Mouse (Mus musculus): ENCODE measurements around the gene Vps72.

The Vps72 gene

DNA sequence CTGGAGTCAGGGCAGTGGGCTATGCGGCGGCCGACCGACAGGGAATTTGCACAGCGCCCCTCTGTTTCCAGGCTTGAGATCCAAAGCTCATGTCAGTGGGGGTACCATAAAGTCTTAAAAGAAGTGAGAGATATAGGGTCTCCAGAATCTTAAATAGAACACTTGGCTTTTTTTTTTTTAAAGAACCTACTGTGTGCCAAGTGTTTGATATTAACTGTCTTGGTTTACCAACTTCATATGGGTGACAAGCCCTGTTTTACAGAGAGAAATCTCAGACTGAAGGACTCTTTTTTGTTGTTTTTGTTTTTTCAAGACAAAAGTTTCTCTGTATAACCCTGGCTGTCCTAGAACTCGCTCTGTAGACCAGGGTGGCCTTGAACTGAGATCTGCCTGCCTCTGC is 30.0 kb downstream of the Vps72 start:
- H3K27me3 ChIP-seq (ENCODE audit: control insufficient read depth, insufficient read depth, low read length, poor library complexity, severe bottlenecking): no peaks in the 10 kb centered on the region
- DNase-seq (ENCODE audit: low read depth, low spot score): no peak

DNA sequence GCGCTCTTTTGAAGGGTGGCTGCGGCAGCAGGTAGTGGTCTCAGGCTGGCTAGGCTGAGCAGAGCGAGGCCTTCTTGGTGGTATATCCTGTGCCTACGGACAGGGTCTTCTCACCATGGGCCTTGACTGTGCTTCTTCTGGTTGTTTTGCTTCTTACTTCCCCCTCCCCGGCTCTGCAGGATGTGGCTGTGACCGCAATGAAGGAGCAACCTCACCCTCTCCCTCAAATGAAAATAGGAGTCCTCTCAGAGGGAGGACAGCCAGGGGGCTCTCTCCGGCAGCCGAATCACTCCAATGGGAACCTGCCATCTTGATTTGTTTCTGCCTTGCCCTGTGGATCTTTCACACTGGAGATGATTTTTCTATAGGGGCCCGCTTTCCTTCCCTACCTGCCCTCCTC is 30.7 kb downstream of the Vps72 start:
- H3K27me3 ChIP-seq (ENCODE audit: control insufficient read depth, insufficient read depth, low read length, poor library complexity, severe bottlenecking): no peaks in the 10 kb centered on the region
- H3K36me3 ChIP-seq (ENCODE audit: control insufficient read depth, insufficient read depth, low read length, poor library complexity, severe bottlenecking): peaks cover 3% of the 10 kb centered on the region; the same call in 1 of the 2 replicates
- peak; percentile 64 for DNase-seq (ENCODE audit: low read depth, low spot score)

More for the DNA sequence above, 30.0 kb downstream of the Vps72 start:
- H3K36me3 ChIP-seq (ENCODE audit: control insufficient read depth, insufficient read depth, low read length, poor library complexity, severe bottlenecking): peaks cover 3% of the 10 kb centered on the region; the same call in 1 of the 2 replicates

DNA sequence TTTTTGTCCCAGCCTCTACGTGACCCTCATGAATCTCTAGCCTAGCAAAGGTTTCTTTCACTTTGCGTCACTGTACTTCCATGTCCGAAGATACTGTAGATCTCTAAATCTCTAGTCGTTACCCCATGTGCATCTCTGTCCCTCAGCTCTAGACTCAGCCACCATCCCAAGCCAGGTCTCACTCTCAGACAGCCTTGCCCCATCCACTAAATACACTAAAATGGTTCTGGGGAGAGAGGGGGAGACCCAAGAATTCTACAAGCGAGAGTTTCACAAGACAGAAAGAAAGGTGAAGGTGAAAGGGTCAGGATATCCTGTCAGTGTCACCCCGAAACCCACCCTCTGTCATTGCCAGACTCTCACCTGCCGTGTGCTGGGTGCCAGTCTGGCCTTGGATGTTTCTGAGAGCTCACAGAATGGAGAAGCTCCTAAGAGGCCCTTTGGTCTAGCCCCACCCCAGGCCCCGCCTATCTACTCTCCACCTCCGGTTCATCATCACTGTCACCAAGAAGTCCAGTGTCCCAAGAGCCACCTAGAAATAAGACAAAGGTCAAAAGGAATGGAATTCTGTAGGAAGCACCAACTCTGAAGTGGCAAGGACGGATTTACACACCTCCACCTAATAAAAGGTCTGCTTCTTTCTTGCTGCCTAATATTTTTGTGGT is 31.3 kb downstream of the Vps72 start, which contains the start of gene Tnfaip8l2:
Gene Tnfaip8l2, minus strand, starts transcription at position 409 of the 665 bp plus-strand sequence.
- Histone ChIP-seq H3K36me3 (ENCODE audit: control insufficient read depth, insufficient read depth, low read length, poor library complexity, severe bottlenecking) (peaks cover 3% of the 10 kb centered on the region; the same call in 1 of the 2 replicates), H3K27me3 (ENCODE audit: control insufficient read depth, insufficient read depth, low read length, poor library complexity, severe bottlenecking) (no peaks in the 10 kb centered on the region)
- peak; percentile 71 for DNase-seq (ENCODE audit: low read depth, low spot score)

DNA sequence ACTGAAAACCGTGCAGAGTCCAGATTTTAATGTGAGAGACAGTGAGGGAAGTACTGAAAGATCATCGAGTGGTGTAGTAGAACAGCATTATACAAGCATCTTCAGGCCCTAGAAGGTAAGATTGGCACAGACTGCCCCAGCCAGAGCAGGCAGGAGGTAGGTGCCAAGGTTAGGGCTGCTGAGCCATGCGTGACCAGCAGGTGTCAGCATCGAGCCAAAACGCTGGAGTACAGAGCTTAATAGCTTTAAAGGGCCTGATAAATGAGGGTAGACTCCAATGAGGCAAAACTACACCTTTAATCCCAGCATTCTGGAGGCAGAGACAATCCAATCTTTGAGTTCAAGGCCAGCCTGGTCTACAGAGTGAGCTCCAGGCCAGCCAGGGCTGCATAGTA is 31.8 kb downstream of the Vps72 start:
- Histone ChIP-seq H3K27me3 (ENCODE audit: control insufficient read depth, insufficient read depth, low read length, poor library complexity, severe bottlenecking) (no peaks in the 10 kb centered on the region), H3K36me3 (ENCODE audit: control insufficient read depth, insufficient read depth, low read length, poor library complexity, severe bottlenecking) (peaks cover 3% of the 10 kb centered on the region; the same call in 1 of the 2 replicates)
- DNase-seq (ENCODE audit: low read depth, low spot score): peak; percentile 94

DNA sequence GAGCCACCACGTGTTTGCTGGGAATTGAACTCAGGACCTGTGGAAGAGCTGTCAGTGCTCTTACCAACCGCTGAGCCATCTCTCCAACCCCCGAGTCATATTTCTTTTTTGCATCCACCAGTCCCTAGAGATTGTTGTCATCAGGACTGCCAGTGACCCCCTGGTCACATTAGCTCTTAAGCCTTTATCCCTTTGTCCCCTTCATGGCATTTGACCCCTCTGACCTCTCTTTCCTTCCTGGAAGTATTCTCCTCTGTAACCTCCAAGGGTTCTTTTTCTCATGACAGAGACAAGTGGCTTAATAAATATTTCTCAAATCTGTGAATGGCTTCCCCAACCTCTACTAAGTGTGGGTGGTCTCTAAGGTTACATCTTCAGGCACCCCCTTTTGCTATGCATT is 37.1 kb downstream of the Vps72 start:
- no peaks in the 10 kb centered on the region for H3K27me3 ChIP-seq (ENCODE audit: control insufficient read depth, insufficient read depth, low read length, poor library complexity, severe bottlenecking)
- DNase-seq (ENCODE audit: low read depth, low spot score): no peak
- H3K36me3 ChIP-seq (ENCODE audit: control insufficient read depth, insufficient read depth, low read length, poor library complexity, severe bottlenecking): no peaks in the 10 kb centered on the region

DNA sequence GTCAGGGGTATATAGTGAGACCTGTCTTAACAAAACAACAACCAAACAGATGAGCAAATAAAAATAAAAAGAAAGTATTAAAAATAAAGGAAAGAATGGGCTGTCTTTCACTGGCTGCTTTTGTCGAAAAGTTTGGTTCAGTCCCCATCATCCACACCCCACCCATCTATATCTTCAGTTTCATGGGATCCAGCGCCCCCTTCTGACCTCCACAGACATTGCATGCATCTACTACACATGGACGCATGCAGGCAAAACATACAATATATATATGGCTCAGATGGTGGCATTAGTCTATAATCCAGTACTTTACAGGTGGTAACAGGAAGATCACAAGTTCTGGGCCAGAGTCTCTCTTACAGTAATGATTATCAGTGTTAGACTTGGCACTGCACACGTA is 43.1 kb downstream of the Vps72 start:
- no peaks in the 10 kb centered on the region for H3K36me3 ChIP-seq (ENCODE audit: control insufficient read depth, insufficient read depth, low read length, poor library complexity, severe bottlenecking)
- peak; percentile 83 for DNase-seq (ENCODE audit: low read depth, low spot score)
- H3K27me3 ChIP-seq (ENCODE audit: control insufficient read depth, insufficient read depth, low read length, poor library complexity, severe bottlenecking): no peaks in the 10 kb centered on the region

DNA sequence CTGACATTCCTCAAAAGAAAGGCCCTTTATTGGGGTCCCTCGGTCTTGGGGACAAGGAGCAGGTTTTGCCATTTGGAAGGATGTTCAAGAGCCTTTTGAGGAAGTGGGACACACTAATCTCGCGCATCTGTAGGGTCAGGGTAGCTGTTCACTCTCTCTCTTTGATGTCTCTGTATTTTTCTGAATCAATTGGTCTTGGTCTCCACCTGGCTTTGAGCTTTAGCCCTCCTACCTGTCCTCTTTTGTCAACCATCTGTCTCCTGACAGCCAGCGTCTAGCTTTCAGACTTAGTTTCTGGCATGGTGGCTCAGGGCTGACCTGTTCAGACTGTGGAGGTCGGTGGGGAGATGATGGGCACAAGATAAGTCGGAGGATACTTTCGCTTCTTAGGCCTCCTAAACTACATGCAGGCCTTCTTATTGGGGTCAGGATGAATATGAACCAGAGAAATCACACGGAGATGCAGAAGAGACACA is 48.7 kb downstream of the Vps72 start:
- H3K36me3 ChIP-seq (ENCODE audit: control insufficient read depth, insufficient read depth, low read length, poor library complexity, severe bottlenecking): no peaks in the 10 kb centered on the region
- H3K27me3 ChIP-seq (ENCODE audit: control insufficient read depth, insufficient read depth, low read length, poor library complexity, severe bottlenecking): no peaks in the 10 kb centered on the region; the same call in 1 of the 2 replicates
- DNase-seq (ENCODE audit: low read depth, low spot score): no peak

DNA sequence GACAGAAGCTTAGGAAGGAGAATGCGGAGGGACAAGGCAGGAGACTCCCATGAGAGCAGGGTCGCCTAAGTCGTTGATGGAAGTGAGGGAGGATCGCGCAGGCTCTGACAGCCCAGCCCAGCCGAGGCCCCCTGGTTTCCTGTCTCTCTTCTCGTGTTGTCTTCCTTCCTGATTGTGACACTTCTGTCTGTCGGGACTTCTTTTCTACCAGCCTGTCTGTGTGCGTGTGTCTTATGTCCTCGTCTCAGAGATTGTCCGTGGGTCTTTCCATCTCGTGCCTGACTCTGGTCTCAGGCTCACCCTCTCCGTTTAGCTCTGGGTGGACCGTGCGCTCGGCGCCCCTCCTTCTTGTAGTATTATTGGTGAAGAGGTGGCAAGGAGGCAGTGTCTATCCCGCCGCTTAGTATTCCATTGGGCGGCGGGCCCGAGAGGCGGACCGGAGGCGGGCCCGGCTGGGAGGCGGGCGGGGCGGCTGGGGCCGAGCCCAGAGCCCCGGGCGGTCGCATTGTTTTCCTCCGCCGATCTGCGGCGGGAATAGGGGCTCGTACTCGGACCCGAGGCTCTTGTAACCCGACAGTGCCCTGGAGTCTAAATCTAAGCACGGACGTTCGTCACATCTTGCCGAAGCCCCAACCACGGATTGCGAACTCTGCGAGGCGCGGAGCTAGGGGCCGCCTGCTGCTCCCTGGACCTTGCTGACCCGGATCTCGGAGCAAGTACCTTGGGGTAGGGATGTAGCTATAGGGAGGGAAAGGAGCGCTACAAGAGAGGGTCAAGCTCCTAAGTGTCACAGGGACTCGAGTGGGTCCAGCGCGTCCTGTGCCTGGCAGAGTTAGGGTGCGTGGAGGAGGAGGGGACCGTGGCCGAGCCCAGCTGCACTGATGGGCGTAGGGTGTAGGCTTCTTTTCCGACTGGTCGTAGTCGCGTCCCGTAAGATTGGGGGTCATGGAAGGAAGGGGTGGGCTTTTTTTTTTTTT is 49.5 kb downstream of the Vps72 start, which contains the start of gene Sema6c:
Gene Sema6c, plus strand, starts transcription at position 471 of the 977 bp plus-strand sequence.
- H3K36me3 ChIP-seq (ENCODE audit: control insufficient read depth, insufficient read depth, low read length, poor library complexity, severe bottlenecking): no peaks in the 10 kb centered on the region
- peak; percentile 87 for DNase-seq (ENCODE audit: low read depth, low spot score)
- no peaks in the 10 kb centered on the region; the same call in 1 of the 2 replicates for H3K27me3 ChIP-seq (ENCODE audit: control insufficient read depth, insufficient read depth, low read length, poor library complexity, severe bottlenecking)

DNA sequence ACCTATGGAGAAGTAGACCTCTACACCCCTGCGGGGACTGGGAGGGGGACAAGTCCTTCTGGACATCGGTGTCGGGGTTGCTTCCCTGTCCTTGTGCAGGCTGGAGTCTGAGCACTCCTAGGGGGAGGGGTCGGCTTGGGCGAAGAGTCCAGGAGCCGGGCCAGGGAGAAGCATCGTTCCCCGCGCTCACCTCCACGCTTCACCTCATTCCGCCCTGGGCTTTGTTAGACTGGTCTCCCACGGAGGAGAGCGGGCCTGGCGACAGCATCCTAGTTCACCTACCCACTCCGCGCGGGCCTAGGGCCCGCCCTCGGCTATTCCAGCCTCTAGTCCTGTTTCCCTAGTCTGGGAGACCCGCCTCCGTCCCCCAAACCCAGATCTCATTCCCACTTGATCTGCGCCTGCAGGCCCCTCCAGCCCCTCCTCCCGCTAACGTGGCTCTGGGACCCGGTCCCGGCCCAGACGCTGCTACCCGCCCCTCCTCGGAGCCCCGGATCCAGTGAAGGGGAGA is 50.3 kb downstream of the Vps72 start:
- Histone ChIP-seq H3K36me3 (ENCODE audit: control insufficient read depth, insufficient read depth, low read length, poor library complexity, severe bottlenecking) (no peaks in the 10 kb centered on the region), H3K27me3 (ENCODE audit: control insufficient read depth, insufficient read depth, low read length, poor library complexity, severe bottlenecking) (no peaks in the 10 kb centered on the region; the same call in 1 of the 2 replicates)
- no peak for DNase-seq (ENCODE audit: low read depth, low spot score)

DNA sequence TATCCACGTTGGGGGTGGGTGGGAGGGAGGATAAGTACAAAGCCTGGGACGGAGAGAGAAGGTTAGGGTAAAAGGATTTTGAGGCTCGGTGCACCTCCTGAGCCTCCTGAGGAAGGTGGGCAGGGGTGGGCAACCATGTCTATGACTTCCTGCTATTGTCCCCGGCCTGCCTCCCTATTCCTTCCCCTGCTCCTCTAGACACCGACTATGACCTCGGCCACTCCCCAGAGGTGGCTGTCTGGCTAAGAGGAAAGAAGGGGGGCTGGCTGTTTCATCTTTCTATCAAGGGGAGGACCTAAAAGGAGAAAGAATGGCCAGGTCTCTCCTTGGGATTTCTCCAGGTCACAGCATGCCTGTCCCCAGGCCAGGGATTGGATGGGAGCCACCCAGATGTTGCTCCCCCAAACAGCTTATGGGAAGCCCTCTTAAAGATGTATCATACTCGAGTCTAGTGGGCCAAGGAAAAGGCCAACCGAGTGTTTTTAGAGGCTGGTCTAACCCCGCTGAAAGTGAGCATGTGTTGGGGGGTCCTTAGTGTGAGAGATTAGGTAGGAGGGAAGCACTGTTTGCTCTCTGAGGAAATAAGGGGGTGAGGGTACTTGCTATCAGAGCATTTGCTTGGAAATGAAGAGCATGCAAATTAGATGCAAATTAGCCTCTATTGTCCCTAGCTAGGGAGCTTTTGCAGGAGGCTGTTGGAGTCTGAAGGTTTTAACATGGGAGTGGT is 51.0 kb downstream of the Vps72 start:
- Histone ChIP-seq H3K36me3 (ENCODE audit: control insufficient read depth, insufficient read depth, low read length, poor library complexity, severe bottlenecking) (no peaks in the 10 kb centered on the region), H3K27me3 (ENCODE audit: control insufficient read depth, insufficient read depth, low read length, poor library complexity, severe bottlenecking) (no peaks in the 10 kb centered on the region; the same call in 1 of the 2 replicates)
- DNase-seq (ENCODE audit: low read depth, low spot score): no peak

DNA sequence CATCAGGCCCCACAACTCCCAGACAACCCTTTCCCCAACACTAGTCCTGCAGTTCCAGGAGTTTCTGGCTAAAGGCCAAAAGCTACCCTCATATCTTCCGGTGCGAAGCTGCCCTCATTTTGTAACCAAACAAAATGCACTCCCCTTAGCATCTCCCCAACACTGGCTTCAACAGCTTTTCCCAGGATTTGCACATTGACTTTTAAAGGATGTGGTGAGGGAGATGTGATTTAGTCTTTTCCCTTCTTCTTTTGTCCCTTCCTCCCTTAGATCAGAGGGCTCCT is 51.5 kb downstream of the Vps72 start:
- no peaks in the 10 kb centered on the region for H3K36me3 ChIP-seq (ENCODE audit: control insufficient read depth, insufficient read depth, low read length, poor library complexity, severe bottlenecking)
- no peak for DNase-seq (ENCODE audit: low read depth, low spot score)
- no peaks in the 10 kb centered on the region; the same call in 1 of the 2 replicates for H3K27me3 ChIP-seq (ENCODE audit: control insufficient read depth, insufficient read depth, low read length, poor library complexity, severe bottlenecking)

DNA sequence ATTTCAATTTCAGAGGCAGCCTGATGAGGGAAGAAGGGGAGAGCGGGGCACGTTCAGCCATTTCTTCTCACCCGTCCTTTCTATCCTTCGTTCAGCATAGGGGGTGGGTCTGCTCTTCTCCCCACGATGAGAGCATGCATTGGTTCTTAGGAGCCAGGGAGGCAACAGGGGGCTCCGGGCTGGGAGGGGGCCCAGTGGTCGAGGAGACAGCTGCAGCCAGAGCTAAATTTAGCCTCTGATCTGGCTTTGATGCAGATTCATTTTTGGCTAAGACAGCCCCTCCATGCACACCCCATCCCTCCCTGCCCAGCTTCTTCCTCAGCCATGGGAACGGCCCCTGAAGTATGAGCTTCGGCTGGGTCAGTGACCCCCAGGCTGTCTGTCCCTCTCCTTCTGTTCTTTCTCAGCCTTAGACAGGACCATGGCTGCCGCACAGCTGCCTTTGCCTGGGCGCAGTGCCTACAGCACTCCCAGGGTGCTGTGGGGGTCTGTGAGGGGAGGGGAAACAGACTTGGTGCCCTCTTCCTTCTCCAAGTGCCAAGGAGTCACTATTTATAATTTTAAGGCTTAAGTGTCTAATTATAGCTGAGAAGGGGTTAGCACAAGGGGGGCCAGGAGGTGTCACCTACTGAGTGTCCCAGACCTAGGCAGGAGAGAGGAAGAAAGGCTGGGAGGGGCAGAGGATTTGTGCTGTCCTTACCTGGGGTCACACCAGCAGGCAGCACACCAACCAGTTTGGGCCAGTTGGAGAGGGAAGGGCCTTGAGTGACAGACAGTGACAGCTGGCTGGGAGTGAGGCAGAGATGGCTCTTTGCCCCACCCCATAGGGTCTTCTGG is 52.8 kb downstream of the Vps72 start:
- H3K27me3 ChIP-seq (ENCODE audit: control insufficient read depth, insufficient read depth, low read length, poor library complexity, severe bottlenecking): no peaks in the 10 kb centered on the region; the same call in 1 of the 2 replicates
- DNase-seq (ENCODE audit: low read depth, low spot score): no peak
- H3K36me3 ChIP-seq (ENCODE audit: control insufficient read depth, insufficient read depth, low read length, poor library complexity, severe bottlenecking): no peaks in the 10 kb centered on the region

DNA sequence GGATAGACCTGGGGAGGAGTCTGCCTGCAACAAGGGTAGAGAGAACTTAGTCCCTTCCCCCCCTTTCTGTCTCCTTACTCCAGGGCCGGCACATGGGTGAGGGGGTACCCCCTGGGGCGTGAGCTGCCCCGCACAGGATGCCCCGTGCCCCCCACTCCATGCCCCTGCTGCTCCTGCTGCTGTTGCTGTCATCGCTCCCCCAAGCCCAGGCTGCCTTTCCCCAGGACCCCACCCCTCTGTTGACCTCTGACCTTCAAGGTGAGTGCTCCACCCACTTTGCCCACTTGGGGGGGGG is 53.4 kb downstream of the Vps72 start:
- no peaks in the 10 kb centered on the region; the same call in 1 of the 2 replicates for H3K27me3 ChIP-seq (ENCODE audit: control insufficient read depth, insufficient read depth, low read length, poor library complexity, severe bottlenecking)
- DNase-seq (ENCODE audit: low read depth, low spot score): no peak

DNA sequence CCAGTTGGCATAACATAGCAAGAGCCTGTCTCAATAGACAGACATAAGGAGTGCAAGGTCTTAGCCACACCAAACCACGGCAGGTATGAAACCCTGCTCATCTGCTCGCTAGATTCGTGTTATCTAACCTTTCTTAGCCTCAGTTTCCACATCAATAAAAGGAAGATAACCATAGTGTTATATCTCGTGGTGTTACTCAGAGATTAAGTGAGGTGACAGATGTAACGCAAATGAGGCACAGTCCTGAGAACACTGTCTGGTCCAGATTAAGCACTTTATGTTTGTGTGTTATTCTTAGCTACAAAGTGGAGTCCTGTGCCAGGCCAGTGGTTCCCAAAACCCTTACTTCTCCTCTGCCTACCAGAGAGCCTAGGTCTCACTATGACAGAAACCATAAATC is 54.0 kb downstream of the Vps72 start:
- no peaks in the 10 kb centered on the region; the same call in 1 of the 2 replicates for H3K27me3 ChIP-seq (ENCODE audit: control insufficient read depth, insufficient read depth, low read length, poor library complexity, severe bottlenecking)
- no peak for DNase-seq (ENCODE audit: low read depth, low spot score)
- H3K36me3 ChIP-seq (ENCODE audit: control insufficient read depth, insufficient read depth, low read length, poor library complexity, severe bottlenecking): no peaks in the 10 kb centered on the region

More for the DNA sequence above, 53.4 kb downstream of the Vps72 start:
- no peaks in the 10 kb centered on the region for H3K36me3 ChIP-seq (ENCODE audit: control insufficient read depth, insufficient read depth, low read length, poor library complexity, severe bottlenecking)
